Mouse (Mus musculus) intestine, embryonic 15.5 days (tissue): Measurements from ENCODE around the gene Qrfpr. TPM values are rescaled to one million over a fixed set of nuclear protein-coding genes. Genes with fewer than 3 reads are reported as not detected.

ENCODE experiments used
- ATAC-seq: fragments of 200-750 bp; cut with Nextera tagmentation; 2 replicates; pipeline ENCODE4 v1.8.0; 2017; ENCODE audit warnings: moderate TSS enrichment, moderate library complexity
- H3K27ac ChIP-seq: fragments of 300-500 bp; sonication (generic); 2 replicates; pipeline ENCODE4 v1.5.1; 2015; ENCODE audit warnings: mild to moderate bottlenecking, inconsistent platforms
- H3K27me3 ChIP-seq: fragments of 300-500 bp; sonication (generic); replicated peaks from 2 replicates; pipeline ENCODE4 v1.6.1; 2015; ENCODE audit warnings: inconsistent platforms
- H3K36me3 ChIP-seq: fragments of 300-500 bp; sonication (generic); 2 replicates; pipeline ENCODE4 v1.6.1; 2015; ENCODE audit warnings: inconsistent platforms
- H3K4me1 ChIP-seq: fragments of 300-500 bp; sonication (generic); replicated peaks from 2 replicates; pipeline ENCODE4 v1.6.1; 2015; ENCODE audit warnings: inconsistent platforms
- H3K4me2 ChIP-seq: fragments of 300-500 bp; sonication (generic); replicated peaks from 2 replicates; pipeline ENCODE4 v1.6.1; 2015; ENCODE audit warnings: mild to moderate bottlenecking, inconsistent platforms
- H3K4me3 ChIP-seq: fragments of 300-500 bp; sonication (generic); replicated peaks from 2 replicates; pipeline ENCODE4 v1.5.1; 2015; ENCODE audit warnings: inconsistent platforms
- H3K9ac ChIP-seq: fragments of 300-500 bp; sonication (generic); 2 replicates; pipeline ENCODE4 v1.6.1; 2015; ENCODE audit warnings: inconsistent platforms
- H3K9me3 ChIP-seq: fragments of 300-500 bp; sonication (generic); 2 replicates; pipeline ENCODE4 v1.6.1; 2016; ENCODE audit warnings: inconsistent platforms
- WGBS: fragments of 180-500 bp; shearing (Covaris S2); methylation state at CpG from one replicate; pipeline ENCODE4 v1.1.7; 2015; 5-methylcytosine and 5-hydroxymethylcytosine counted together
- polyA plus RNA-seq: library from polyadenylated mRNA; unstranded; fragments of >200 nt; fragmentation: Nextera tagmentation; extraction: Ambion mirVana; gene quantifications from 2 replicates; pipeline ENCODE4 v1.2.1, GENCODE M21; 2015

Gene Qrfpr
- polyA plus RNA-seq, 1 experiment from 2014 or later: not detected

GRCm38 (mm10) chr3:36202932-36203331, 19.2 kb downstream of the Qrfpr start:
- Histone ChIP-seq H3K27ac (no peak overlapping the region), H3K4me3 (no peak overlapping the region), H3K27me3 (no peaks in the 10 kb centered on the region), H3K36me3 (no peaks in the 10 kb centered on the region), H3K4me2 (no peak overlapping the region), H3K4me1 (no peaks in the 10 kb centered on the region), H3K9me3 (no peaks in the 10 kb centered on the region), H3K9ac (no peak overlapping the region)
- WGBS: 70% methylated on average over 7 of the region's 7 CpGs
- no peak for ATAC-seq

DNA sequence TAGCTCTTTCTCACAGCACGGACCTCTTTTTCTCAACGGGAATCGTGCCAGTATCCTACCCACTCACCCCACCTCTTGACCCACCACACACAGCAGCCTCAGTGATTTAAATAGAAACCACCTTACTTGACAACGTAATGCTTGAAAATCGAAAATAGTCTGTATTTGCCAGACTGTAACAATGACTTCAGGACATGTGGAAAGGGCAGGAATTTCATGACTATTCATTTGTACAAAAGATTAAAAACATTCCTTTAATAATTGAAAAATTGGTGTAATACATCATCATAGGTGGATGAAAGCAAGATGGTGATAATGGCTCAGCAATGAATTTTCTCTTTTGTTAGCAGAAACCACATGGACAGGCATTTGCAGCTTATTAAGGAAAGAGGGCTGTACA, 21.0 kb downstream of the Qrfpr start:
- no peak for ATAC-seq
- no peaks in the 10 kb centered on the region for H3K9me3 ChIP-seq
- H3K27me3 ChIP-seq: no peaks in the 10 kb centered on the region
- H3K4me1 ChIP-seq: no peaks in the 10 kb centered on the region
- 69% methylated on average over 5 of the region's 5 CpGs for WGBS
- no peaks in the 10 kb centered on the region for H3K36me3 ChIP-seq
- H3K4me3 ChIP-seq: no peak overlapping the region
- no peak overlapping the region for H3K9ac ChIP-seq
- no peak overlapping the region for H3K4me2 ChIP-seq
- no peak overlapping the region for H3K27ac ChIP-seq

- Histone ChIP-seq H3K27ac (no peak overlapping the region), H3K36me3 (no peaks in the 10 kb centered on the region), H3K4me3 (no peak overlapping the region), H3K27me3 (no peaks in the 10 kb centered on the region), H3K4me2 (no peak overlapping the region), H3K9ac (no peak overlapping the region), H3K4me1 (no peaks in the 10 kb centered on the region), H3K9me3 (no peaks in the 10 kb centered on the region)
- no peak for ATAC-seq
- WGBS: 89% methylated on average over 8 of the region's 8 CpGs
Observed at GRCm38 (mm10) chr3:36189243-36189642, 32.9 kb downstream of the Qrfpr start.

GRCm38 (mm10) chr3:36186510-36186909, 35.6 kb downstream of the Qrfpr start:
- Histone ChIP-seq H3K27ac (no peak overlapping the region), H3K9me3 (no peaks in the 10 kb centered on the region), H3K9ac (no peak overlapping the region), H3K4me2 (no peak overlapping the region), H3K27me3 (no peaks in the 10 kb centered on the region), H3K4me1 (no peaks in the 10 kb centered on the region), H3K36me3 (no peaks in the 10 kb centered on the region), H3K4me3 (no peak overlapping the region)
- 81% methylated on average over 4 of the region's 4 CpGs for WGBS
- ATAC-seq: no peak

- no peaks in the 10 kb centered on the region for H3K27me3 ChIP-seq
- H3K36me3 ChIP-seq: no peaks in the 10 kb centered on the region
- H3K4me2 ChIP-seq: no peak overlapping the region
- H3K27ac ChIP-seq: no peak overlapping the region
- ATAC-seq: no peak
- no peak overlapping the region for H3K9ac ChIP-seq
- H3K9me3 ChIP-seq: no peaks in the 10 kb centered on the region
- no peaks in the 10 kb centered on the region for H3K4me1 ChIP-seq
- no peak overlapping the region for H3K4me3 ChIP-seq
- 5% methylated on average over 4 of the region's 4 CpGs for whole genome bisulfite sequencing
Observed at GRCm38 (mm10) chr3:36181519-36181918, 40.6 kb downstream of the Qrfpr start.

DNA sequence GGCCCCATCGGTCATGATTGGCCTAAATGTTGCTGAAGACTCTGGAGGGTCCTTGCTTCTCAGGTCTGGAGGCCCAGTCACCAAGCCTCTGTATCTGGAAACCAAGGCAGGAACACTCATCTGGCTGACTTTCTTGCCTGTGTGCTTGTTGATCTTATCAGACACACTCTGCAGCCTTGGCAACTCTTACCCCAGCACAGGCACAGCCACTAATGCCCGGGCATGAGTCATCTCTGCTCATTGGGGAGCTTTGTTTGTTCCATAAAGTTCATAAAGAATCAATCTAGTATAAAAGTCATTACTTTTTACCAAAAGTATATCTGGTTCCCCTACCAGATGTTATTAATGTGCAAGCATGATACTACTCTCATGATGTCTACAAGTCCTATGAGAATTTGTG, 48.4 kb downstream of the Qrfpr start:
- no peaks in the 10 kb centered on the region for H3K27me3 ChIP-seq
- ATAC-seq: no peak
- H3K9me3 ChIP-seq: no peaks in the 10 kb centered on the region
- H3K4me2 ChIP-seq: no peak overlapping the region
- no peak overlapping the region for H3K9ac ChIP-seq
- H3K4me3 ChIP-seq: no peak overlapping the region
- 91% methylated on average over 2 of the region's 2 CpGs for WGBS
- H3K27ac ChIP-seq: no peak overlapping the region
- H3K36me3 ChIP-seq: no peaks in the 10 kb centered on the region
- no peaks in the 10 kb centered on the region for H3K4me1 ChIP-seq

DNA sequence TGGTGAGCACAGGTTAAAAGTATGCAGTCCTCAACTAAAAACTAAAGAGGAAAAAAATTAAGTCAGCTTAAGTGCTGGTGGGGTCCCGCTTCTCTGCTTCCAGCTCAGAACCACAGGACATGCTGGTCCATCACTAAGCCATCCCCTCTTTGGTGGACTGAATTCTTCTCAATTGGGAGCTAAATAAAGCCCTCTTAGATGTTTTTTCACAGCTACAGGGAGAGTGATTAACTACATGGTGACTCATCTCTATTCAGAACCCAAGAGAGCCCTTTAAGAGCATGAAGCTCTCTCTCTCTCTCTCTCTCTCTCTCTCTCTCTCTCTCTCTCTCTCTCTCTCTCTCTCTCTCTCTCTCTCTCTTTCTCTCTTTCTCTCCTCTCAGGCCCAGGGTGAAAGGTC, 50.8 kb downstream of the Qrfpr start:
- no peak overlapping the region for H3K4me3 ChIP-seq
- no peak overlapping the region for H3K9ac ChIP-seq
- no peaks in the 10 kb centered on the region for H3K9me3 ChIP-seq
- WGBS: 90% methylated on average over 1 of the region's 1 CpGs
- H3K27me3 ChIP-seq: no peaks in the 10 kb centered on the region
- ATAC-seq: no peak
- no peak overlapping the region for H3K27ac ChIP-seq
- H3K4me2 ChIP-seq: no peak overlapping the region
- no peaks in the 10 kb centered on the region for H3K4me1 ChIP-seq
- H3K36me3 ChIP-seq: 0 out of 2 replicates have a peak, but pooled peaks cover 7% of the 10 kb centered on the region

GRCm38 (mm10) chr3:36170670-36171210, 51.4 kb downstream of the Qrfpr start:
- 89% methylated on average over 1 of the region's 1 CpGs for WGBS
- peaks cover 10% of the 10 kb centered on the region; the same call in 1 of the 2 replicates for H3K36me3 ChIP-seq

GRCm38 (mm10) chr3:36155268-36155667, 66.8 kb downstream of the Qrfpr start:
- H3K36me3 ChIP-seq: peaks cover 8% of the 10 kb centered on the region
- no peak overlapping the region for H3K4me2 ChIP-seq
- H3K4me3 ChIP-seq: no peak overlapping the region
- no peak overlapping the region for H3K27ac ChIP-seq
- H3K9me3 ChIP-seq: no peaks in the 10 kb centered on the region
- WGBS: 23% methylated on average over 5 of the region's 5 CpGs
- no peaks in the 10 kb centered on the region for H3K27me3 ChIP-seq
- no peak for ATAC-seq
- H3K4me1 ChIP-seq: peaks cover 10% of the 10 kb centered on the region
- H3K9ac ChIP-seq: no peak overlapping the region

More at GRCm38 (mm10) chr3:36170670-36171210, 51.4 kb downstream of the Qrfpr start:
- H3K4me3 ChIP-seq: no peak overlapping the region
- H3K27me3 ChIP-seq: no peaks in the 10 kb centered on the region
- no peak overlapping the region for H3K4me2 ChIP-seq
- H3K27ac ChIP-seq: no peak overlapping the region
- peak; percentile 17; the same call in 1 of the 2 replicates for ATAC-seq
- H3K9ac ChIP-seq: no peak overlapping the region
- H3K9me3 ChIP-seq: no peaks in the 10 kb centered on the region
- no peaks in the 10 kb centered on the region for H3K4me1 ChIP-seq

GRCm38 (mm10) chr3:36150934-36151686, 71.0 kb downstream of the Qrfpr start, which contains the start of gene D3Ertd254e:
Gene D3Ertd254e, plus strand, starts transcription at chr3:36151017.
- Histone ChIP-seq H3K4me1 (peaks cover 10% of the 10 kb centered on the region), H3K4me3 (peak within 1 kb of the TSS; percentile 93), H3K4me2 (peak within 1 kb of the TSS; percentile 70), H3K36me3 (no peaks in the 10 kb centered on the region), H3K27ac (peak within 1 kb of the TSS; percentile 90), H3K27me3 (no peaks in the 10 kb centered on the region), H3K9me3 (no peaks in the 10 kb centered on the region), H3K9ac (peak within 1 kb of the TSS; percentile 96)
- WGBS: under 1% methylated on average over 40 of the region's 54 CpGs
- ATAC-seq: peak; percentile 100

- H3K27ac ChIP-seq: no peak overlapping the region
- H3K9me3 ChIP-seq: no peaks in the 10 kb centered on the region
- no peaks in the 10 kb centered on the region for H3K36me3 ChIP-seq
- 8% methylated on average over 1 of the region's 1 CpGs for WGBS
- H3K4me3 ChIP-seq: peak overlapping the region; percentile 93
- H3K9ac ChIP-seq: no peak overlapping the region
- no peak for ATAC-seq
- H3K27me3 ChIP-seq: no peaks in the 10 kb centered on the region
- H3K4me1 ChIP-seq: peaks cover 10% of the 10 kb centered on the region
- peak overlapping the region; percentile 70 for H3K4me2 ChIP-seq
Observed at GRCm38 (mm10) chr3:36150537-36150933, 71.6 kb downstream of the Qrfpr start.

GRCm38 (mm10) chr3:36138996-36139395, 83.1 kb downstream of the Qrfpr start:
- no peaks in the 10 kb centered on the region for H3K9me3 ChIP-seq
- H3K27ac ChIP-seq: no peak overlapping the region
- H3K27me3 ChIP-seq: no peaks in the 10 kb centered on the region
- H3K4me3 ChIP-seq: no peak overlapping the region
- no peak for ATAC-seq
- H3K36me3 ChIP-seq: no peaks in the 10 kb centered on the region
- H3K9ac ChIP-seq: no peak overlapping the region
- no peak overlapping the region for H3K4me2 ChIP-seq
- H3K4me1 ChIP-seq: no peaks in the 10 kb centered on the region

DNA sequence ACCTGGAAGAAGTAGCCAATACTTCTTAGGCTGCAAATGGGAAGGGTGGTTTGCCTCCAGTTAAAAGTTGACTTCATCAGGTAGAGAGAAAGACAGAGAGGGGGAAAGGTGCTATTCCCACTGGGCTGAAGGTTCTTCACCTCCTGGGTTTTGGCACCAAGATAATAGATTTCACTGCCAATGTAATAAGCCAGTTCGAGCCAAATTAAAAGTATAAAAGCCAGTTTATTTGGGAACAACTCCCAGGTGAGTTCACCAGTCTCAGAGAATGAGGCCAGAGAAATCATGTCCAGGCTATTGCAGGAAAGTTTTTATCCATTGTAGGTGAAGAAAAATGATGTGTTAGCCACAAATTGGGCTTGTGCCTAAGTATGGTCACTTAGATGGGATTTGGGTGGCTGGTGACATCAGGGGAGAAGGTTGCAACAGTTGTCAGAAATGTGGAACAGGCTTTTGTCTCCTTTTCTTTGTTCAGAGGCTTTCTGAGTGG, 83.9 kb downstream of the Qrfpr start:
- WGBS: 71% methylated on average over 1 of the region's 1 CpGs
- Histone ChIP-seq H3K36me3 (no peaks in the 10 kb centered on the region), H3K27me3 (no peaks in the 10 kb centered on the region), H3K4me2 (no peak overlapping the region), H3K27ac (no peak overlapping the region), H3K9ac (no peak overlapping the region), H3K4me1 (no peaks in the 10 kb centered on the region), H3K4me3 (no peak overlapping the region), H3K9me3 (no peaks in the 10 kb centered on the region)
- ATAC-seq: no peak
